Mouse (Mus musculus) layer of hippocampus, adult 6 months (tissue): Measurements from ENCODE around the gene Rsrc2. TPM values are rescaled to one million over a fixed set of nuclear protein-coding genes. Genes with fewer than 3 reads are reported as not detected.

Source experiments
- long read RNA-seq, 2 experiments: library from polyadenylated mRNA; unstranded; transcript quantifications; one replicate each; pipeline ENCODE4 v2.0.0; 2019 to 2020
- polyA plus RNA-seq: library from polyadenylated mRNA; unstranded; fragments of <200 nt; fragmentation: Nextera tagmentation; gene quantifications from 2 replicates; pipeline ENCODE4 v1.2.3, GENCODE M21; 2021

The Rsrc2 gene
- 46.1 and 57.6 TPM in 2 replicates for polyA plus RNA-seq
- long read RNA-seq, experiment 1, transcript Rsrc2-208 (10 exons, 1,595 nt): major isoform, 15 of 50 reads
- long read RNA-seq, experiment 1, partial matches to known transcripts: 29 of 50 reads
- long read RNA-seq, experiment 1, other reads (novel, unspliced or antisense): 5 of 50 reads
- long read RNA-seq, experiment 2, transcript Rsrc2-208 (10 exons, 1,595 nt): major isoform, 90 of 149 reads
- long read RNA-seq, experiment 2, transcript Rsrc2-201 (12 exons, 2,344 nt): minor isoform, 11 of 149 reads
- long read RNA-seq, experiment 2, partial matches to known transcripts: 15 of 149 reads
- long read RNA-seq, experiment 2, other reads (novel, unspliced or antisense): 26 of 149 reads

GRCm38 (mm10) chr5:123749065-123750064 is at the start of gene Rsrc2, which contains the start of gene Kntc1:
TSS of gene Rsrc2 (minus strand) at chr5:123749414.
TSS of gene Kntc1 (plus strand) at chr5:123749716.

DNA sequence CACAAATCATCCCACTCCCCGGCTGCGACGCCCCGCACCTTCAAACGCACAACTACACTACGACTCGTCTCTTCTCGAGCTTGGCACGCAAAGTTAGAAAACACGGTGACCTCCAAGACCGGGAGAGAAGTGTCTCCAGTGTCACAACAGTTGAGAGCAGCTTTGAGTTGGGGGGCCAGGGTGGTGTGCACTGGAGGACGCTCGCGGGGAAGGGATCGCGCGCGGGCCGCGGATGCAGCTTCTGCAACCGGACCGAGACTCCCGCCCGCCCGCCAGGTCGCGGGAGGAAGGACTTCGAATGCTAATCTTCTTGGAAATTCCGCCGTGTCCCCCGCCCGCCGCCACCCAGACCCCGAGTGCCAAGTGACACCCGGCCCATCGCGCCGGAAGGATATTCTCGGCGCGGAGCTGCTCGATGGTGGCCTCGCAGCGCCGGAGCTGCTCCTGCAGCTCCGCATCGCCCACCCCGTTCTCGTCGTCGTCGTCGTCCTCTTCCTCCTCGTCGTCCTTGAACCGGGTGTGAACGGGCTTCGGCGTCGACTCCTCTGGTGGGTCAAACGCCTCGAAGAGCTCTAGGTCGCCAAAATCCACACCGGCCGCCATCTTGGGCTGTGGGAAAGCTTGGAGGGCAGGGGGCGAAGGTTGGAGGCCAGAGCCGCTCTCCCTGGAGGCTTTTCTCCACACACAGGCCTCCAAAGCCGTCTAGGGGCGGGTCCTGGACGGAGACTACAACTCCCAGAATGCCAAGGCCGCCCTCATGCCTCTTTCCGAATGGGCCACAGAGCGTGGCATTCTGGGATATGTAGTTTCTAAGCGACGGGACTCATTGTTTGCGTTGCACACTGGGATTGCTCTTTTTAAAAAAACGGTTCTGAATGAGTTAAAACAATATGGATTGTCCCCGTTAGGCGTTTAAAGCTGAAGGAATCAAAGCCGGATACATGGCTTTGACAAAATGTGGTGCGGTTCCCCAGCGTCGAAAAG is 28.6 kb downstream of the Rsrc2 start, which contains the start of gene Zcchc8:
TSS of gene Zcchc8 (minus strand) at position 773 of the 984 bp plus-strand sequence.

DNA sequence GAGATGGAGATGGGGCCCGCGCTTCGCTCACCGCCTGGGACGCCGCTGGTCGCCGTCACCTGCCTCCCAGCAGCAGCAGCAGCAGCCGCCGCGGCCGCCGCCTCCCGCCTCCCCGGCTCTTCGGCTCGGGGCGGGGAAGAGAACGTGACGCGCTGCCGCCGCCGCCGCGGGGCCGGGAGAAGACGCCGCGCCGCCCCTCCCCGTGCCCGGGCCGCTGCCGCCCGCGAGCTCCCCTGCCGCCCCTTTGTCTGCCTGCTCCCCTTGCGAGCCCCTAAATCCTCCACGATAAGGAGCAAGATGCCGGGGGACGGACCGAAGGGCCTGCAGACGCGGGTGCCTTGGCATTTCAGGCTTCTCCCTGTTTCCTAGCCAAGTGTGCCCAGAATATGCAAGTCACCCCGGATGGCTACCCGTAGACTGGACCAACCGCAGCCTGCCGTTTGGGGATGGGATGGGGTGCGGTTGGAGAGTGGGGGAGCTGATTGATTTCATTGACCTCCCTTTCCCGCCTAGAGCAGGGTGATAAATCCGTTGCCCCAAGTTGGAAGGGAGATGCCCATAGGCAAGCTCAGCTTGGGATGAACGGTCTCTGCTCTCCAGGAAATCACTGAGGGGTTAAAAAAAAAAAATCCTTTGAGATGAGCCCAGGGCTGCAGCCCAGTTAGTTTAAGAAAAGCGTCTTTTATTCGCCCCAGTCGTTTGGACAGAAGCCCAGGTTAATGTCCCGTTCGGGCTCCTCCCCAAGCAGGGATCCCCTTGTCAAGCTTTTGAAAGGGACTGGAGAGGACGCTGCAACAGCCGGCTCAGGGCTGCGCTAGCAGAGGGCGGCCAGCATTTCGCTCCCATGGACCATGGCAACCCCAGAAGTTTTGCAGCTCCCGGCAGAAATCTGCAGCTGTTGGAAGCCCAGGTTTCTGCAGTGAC is 64.7 kb downstream of the Rsrc2 start, which contains the start of gene Clip1:
TSS of gene Clip1 (minus strand) at position 398 of the 924 bp plus-strand sequence.

Other genes with a start within 250 kb of the Rsrc2 start
- 1.4 and 1.7 TPM in 2 replicates for gene B3gnt4, start 239.0 kb downstream of the Rsrc2 start, polyA plus RNA-seq
- gene Diablo, start 225.2 kb downstream of the Rsrc2 start, polyA plus RNA-seq: 58.2 and 58.3 TPM in 2 replicates
- 0.34 TPM in 1 of 2 replicates, not detected in the other for gene Gm49027, start 223.9 kb downstream of the Rsrc2 start, polyA plus RNA-seq
- 30.1 and 33.1 TPM in 2 replicates for gene Vps33a, start 176.4 kb downstream of the Rsrc2 start, polyA plus RNA-seq
- gene Clip1, start 64.8 kb downstream of the Rsrc2 start, polyA plus RNA-seq: 36.4 and 38.3 TPM in 2 replicates
- gene Zcchc8, start 28.3 kb downstream of the Rsrc2 start, polyA plus RNA-seq: 16.1 and 16.5 TPM in 2 replicates
- gene Kntc1, start 302 bp upstream of the Rsrc2 start, polyA plus RNA-seq: 1.7 TPM in 2 replicates
- 0.16 TPM in 1 of 2 replicates, not detected in the other for gene Hcar2, start 116.1 kb upstream of the Rsrc2 start, polyA plus RNA-seq
- 0.19 and 0.45 TPM in 2 replicates for gene Hcar1, start 130.6 kb upstream of the Rsrc2 start, polyA plus RNA-seq
- gene Denr, start 157.8 kb upstream of the Rsrc2 start, polyA plus RNA-seq: 116 and 120 TPM in 2 replicates
- not detected in 2 replicates for gene Gm43518, start 178.0 kb upstream of the Rsrc2 start, polyA plus RNA-seq
- gene Ccdc62, start 181.3 kb upstream of the Rsrc2 start, polyA plus RNA-seq: 2.7 and 3.8 TPM in 2 replicates
- gene Hip1r, start 224.2 kb upstream of the Rsrc2 start, polyA plus RNA-seq: 7.7 and 7.9 TPM in 2 replicates